Mouse (Mus musculus): ENCODE results near the gene Myrip. TPM values are rescaled to one million over a fixed set of nuclear protein-coding genes. Genes with fewer than 3 reads are reported as not detected.

Myrip gene
- total RNA-seq, 1 experiment = 0.40 TPM

DNA sequence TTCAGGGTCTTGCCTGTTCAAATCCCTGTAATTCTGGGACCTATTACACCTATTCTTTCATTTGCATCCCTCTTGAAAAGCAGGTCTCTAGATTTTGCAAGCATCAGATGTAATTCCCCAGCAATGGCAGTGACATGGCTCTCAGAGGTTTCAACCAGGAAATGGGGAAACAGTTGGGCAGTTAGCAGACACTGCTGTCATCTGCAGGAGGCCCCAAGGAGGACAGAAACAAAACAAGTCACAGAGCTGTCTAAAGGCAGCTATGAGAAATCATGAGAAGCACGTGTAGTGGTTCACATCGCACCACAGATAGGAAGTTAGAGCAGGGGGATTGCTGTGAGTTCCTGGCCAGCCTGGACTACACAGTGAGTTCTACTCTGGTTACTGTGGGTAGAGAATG is 203.1 kb downstream of the Myrip start:
- in situ Hi-C loops (cut with MboI; ENCODE audit: low sequenced_read_pairs in 2 of 2, unreplicated experiment in 2 of 2) = loop anchor here in 1 of 2 experiments (5.0 kb wide), 1 partner anchor 78 kb away; no protein-coding TSS in a partner anchor
- H3K9me3 ChIP-seq (ENCODE audit: control insufficient read depth, insufficient read depth, low read depth, low read length) = no peaks in the 10 kb centered on the region
- H3K4me1 ChIP-seq (ENCODE audit: control insufficient read depth in 2 of 2, insufficient read depth in 2 of 2, low read length in 2 of 2, poor library complexity in 1 of 2) = no peaks in the 10 kb centered on the region
- no peak overlapping the region for H3K27ac ChIP-seq (ENCODE audit: insufficient read depth, low read depth, low read length, poor library complexity, severe bottlenecking)
- no peak overlapping the region for H3K4me3 ChIP-seq (ENCODE audit: insufficient read depth in 1 of 2, low read depth in 1 of 2, low read length in 2 of 2, poor library complexity in 1 of 2, severe bottlenecking in 1 of 2)
- no peak for DNase-seq (ENCODE audit: low read depth, low spot score)
- no peak overlapping the region for H3K9ac ChIP-seq (ENCODE audit: insufficient read depth, low read depth, low read length, poor library complexity, severe bottlenecking)
- TF ChIP-seq ZNF384 (IDR thresholded peaks at IDR 0.05; ENCODE audit: low read depth, low read length) (no peak), MAFK (IDR thresholded peaks at IDR 0.05; ENCODE audit: insufficient read depth, low read depth, low read length) (no peak), ZC3H11A (IDR thresholded peaks at IDR 0.05; ENCODE audit: borderline replicate concordance, low read depth, low read length) (no peak), CHD2 (IDR thresholded peaks at IDR 0.05; ENCODE audit: low read depth, low read length) (no peak), HCFC1 (IDR thresholded peaks at IDR 0.05; ENCODE audit: borderline replicate concordance, insufficient read depth, low read length) (no peak)
- no peaks in the 10 kb centered on the region for H3K36me3 ChIP-seq (ENCODE audit: control insufficient read depth, insufficient read depth, low read length, poor library complexity, severe bottlenecking)

DNA sequence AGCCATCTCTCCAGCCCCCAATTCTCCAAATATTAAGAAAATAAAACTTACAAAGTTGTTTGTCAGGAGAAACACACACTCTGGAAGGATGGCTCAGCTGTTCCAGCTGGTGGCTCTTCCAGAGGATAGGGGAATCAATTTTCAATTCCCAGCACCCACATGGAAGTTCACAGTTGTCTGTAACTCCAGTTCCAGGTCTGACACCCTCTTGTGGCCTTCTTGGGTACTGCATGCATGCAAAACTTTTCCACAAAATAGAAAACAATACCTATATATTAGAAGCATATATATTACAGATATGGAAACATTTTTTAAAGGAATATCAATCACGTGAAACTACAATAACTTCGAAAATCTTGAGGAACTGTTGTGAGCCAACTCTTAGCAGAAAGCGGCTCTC is 210.5 kb downstream of the Myrip start:
- in situ Hi-C loops (cut with MboI; ENCODE audit: low sequenced_read_pairs in 2 of 2, unreplicated experiment in 2 of 2) = no loop called here
- Histone ChIP-seq H3K36me3 (ENCODE audit: control insufficient read depth, insufficient read depth, low read length, poor library complexity, severe bottlenecking) (no peaks in the 10 kb centered on the region), H3K9me3 (ENCODE audit: control insufficient read depth, insufficient read depth, low read depth, low read length) (no peaks in the 10 kb centered on the region), H3K9ac (ENCODE audit: insufficient read depth, low read depth, low read length, poor library complexity, severe bottlenecking) (no peak overlapping the region), H3K4me1 (ENCODE audit: control insufficient read depth in 2 of 2, insufficient read depth in 2 of 2, low read length in 2 of 2, poor library complexity in 1 of 2) (no peaks in the 10 kb centered on the region), H3K27ac (ENCODE audit: insufficient read depth, low read depth, low read length, poor library complexity, severe bottlenecking) (no peak overlapping the region), H3K4me3 (ENCODE audit: insufficient read depth in 1 of 2, low read depth in 1 of 2, low read length in 2 of 2, poor library complexity in 1 of 2, severe bottlenecking in 1 of 2) (no peak overlapping the region)
- DNase-seq (ENCODE audit: low read depth, low spot score) = no peak
- TF ChIP-seq ZNF384 (IDR thresholded peaks at IDR 0.05; ENCODE audit: low read depth, low read length) (no peak), MAFK (IDR thresholded peaks at IDR 0.05; ENCODE audit: insufficient read depth, low read depth, low read length) (no peak), CHD2 (IDR thresholded peaks at IDR 0.05; ENCODE audit: low read depth, low read length) (no peak), ZC3H11A (IDR thresholded peaks at IDR 0.05; ENCODE audit: borderline replicate concordance, low read depth, low read length) (no peak), HCFC1 (IDR thresholded peaks at IDR 0.05; ENCODE audit: borderline replicate concordance, insufficient read depth, low read length) (no peak)

DNA sequence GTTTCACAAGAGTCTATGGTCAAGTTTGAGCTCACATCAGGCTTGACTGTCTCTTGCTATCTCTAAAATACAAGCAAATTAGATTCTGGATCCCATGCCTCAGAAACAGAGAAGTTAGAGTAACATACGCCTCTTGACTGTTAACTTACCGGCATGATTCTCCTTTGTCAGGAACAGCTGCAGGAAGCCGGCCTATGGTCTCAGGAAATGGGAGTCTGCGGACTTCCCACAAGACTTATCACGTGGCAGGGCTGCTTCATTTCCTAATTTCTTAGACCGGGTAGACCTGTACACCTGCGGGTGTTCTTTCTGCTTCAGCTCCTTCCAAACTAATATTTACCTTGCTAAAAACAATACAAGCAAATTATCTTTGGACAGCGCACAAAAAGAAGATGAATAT is 215.4 kb downstream of the Myrip start:
- DNase-seq (ENCODE audit: low read depth, low spot score) = no peak
- no peak overlapping the region for H3K27ac ChIP-seq (ENCODE audit: insufficient read depth, low read depth, low read length, poor library complexity, severe bottlenecking)
- no peaks in the 10 kb centered on the region for H3K9me3 ChIP-seq (ENCODE audit: control insufficient read depth, insufficient read depth, low read depth, low read length)
- TF ChIP-seq ZC3H11A (IDR thresholded peaks at IDR 0.05; ENCODE audit: borderline replicate concordance, low read depth, low read length) = no peak
- TF ChIP-seq MAFK (IDR thresholded peaks at IDR 0.05; ENCODE audit: insufficient read depth, low read depth, low read length) = no peak
- no peak for TF ChIP-seq HCFC1 (IDR thresholded peaks at IDR 0.05; ENCODE audit: borderline replicate concordance, insufficient read depth, low read length)
- no peak for TF ChIP-seq CHD2 (IDR thresholded peaks at IDR 0.05; ENCODE audit: low read depth, low read length)
- no peak for TF ChIP-seq ZNF384 (IDR thresholded peaks at IDR 0.05; ENCODE audit: low read depth, low read length)
- H3K36me3 ChIP-seq (ENCODE audit: control insufficient read depth, insufficient read depth, low read length, poor library complexity, severe bottlenecking) = no peaks in the 10 kb centered on the region
- in situ Hi-C loops (cut with MboI; ENCODE audit: low sequenced_read_pairs in 2 of 2, unreplicated experiment in 2 of 2) = no loop called here
- no peak overlapping the region for H3K9ac ChIP-seq (ENCODE audit: insufficient read depth, low read depth, low read length, poor library complexity, severe bottlenecking)
- H3K4me1 ChIP-seq (ENCODE audit: control insufficient read depth in 2 of 2, insufficient read depth in 2 of 2, low read length in 2 of 2, poor library complexity in 1 of 2) = no peaks in the 10 kb centered on the region
- H3K4me3 ChIP-seq (ENCODE audit: insufficient read depth in 1 of 2, low read depth in 1 of 2, low read length in 2 of 2, poor library complexity in 1 of 2, severe bottlenecking in 1 of 2) = no peak overlapping the region

DNA sequence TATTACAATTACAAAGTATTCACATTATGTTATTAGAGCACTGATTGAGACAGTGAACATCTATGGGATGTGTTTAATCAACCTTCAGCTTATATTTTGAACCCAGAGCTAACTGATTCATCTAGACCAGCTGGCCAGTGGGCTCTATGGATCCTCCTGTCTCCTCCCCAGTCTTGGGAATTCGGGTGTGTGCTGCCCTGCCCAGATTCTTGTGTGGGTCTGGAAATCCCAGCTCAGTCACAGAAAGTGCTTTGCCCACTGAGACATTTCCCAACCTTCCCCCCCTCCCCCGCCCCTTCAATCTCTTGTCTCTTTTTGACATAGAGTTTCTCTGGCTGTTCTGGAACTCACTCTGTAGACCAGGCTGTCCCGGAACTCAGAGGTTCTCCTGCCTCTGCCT is 217.6 kb downstream of the Myrip start:
- no peak for DNase-seq (ENCODE audit: low read depth, low spot score)
- Histone ChIP-seq H3K4me3 (ENCODE audit: insufficient read depth in 1 of 2, low read depth in 1 of 2, low read length in 2 of 2, poor library complexity in 1 of 2, severe bottlenecking in 1 of 2) (no peak overlapping the region), H3K27ac (ENCODE audit: insufficient read depth, low read depth, low read length, poor library complexity, severe bottlenecking) (no peak overlapping the region), H3K9ac (ENCODE audit: insufficient read depth, low read depth, low read length, poor library complexity, severe bottlenecking) (no peak overlapping the region), H3K36me3 (ENCODE audit: control insufficient read depth, insufficient read depth, low read length, poor library complexity, severe bottlenecking) (no peaks in the 10 kb centered on the region), H3K9me3 (ENCODE audit: control insufficient read depth, insufficient read depth, low read depth, low read length) (no peaks in the 10 kb centered on the region), H3K4me1 (ENCODE audit: control insufficient read depth in 2 of 2, insufficient read depth in 2 of 2, low read length in 2 of 2, poor library complexity in 1 of 2) (no peaks in the 10 kb centered on the region)
- no peak for TF ChIP-seq ZC3H11A (IDR thresholded peaks at IDR 0.05; ENCODE audit: borderline replicate concordance, low read depth, low read length)
- in situ Hi-C loops (cut with MboI; ENCODE audit: low sequenced_read_pairs in 2 of 2, unreplicated experiment in 2 of 2) = no loop called here

DNA sequence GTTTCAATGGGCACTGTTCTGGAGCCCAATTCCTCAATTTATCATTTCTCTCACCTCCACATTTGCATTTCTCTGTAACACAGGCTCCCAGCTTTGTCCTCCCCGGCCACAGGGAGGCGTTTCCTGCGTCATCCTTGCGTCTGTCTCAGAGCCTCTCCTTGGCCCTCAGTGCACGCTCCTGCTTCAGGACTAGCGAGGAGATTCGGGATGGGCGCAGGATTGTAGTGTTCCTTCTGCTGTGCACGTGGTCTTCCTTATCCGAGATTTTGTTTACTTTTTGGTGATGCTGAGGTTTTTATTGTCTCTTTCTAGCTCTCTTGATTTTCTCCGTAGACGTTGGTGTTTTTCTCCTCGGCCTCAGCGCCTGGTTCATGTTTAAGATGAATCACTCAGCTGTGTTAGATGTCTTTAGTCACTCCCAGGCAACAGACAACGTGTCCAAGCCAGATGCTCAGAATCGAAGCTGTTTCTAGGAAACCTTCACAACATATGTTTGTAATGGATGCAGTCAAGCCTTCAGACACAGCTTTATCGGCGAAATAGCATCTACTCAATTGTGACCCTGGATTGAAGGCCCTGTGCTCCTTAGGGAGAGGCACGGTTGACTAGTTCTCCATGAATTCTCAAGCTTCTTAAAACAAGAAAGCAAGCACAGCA is 218.3 kb downstream of the Myrip start:
- in situ Hi-C loops (cut with MboI; ENCODE audit: low sequenced_read_pairs in 2 of 2, unreplicated experiment in 2 of 2) = no loop called here
- Histone ChIP-seq H3K36me3 (ENCODE audit: control insufficient read depth, insufficient read depth, low read length, poor library complexity, severe bottlenecking) (no peaks in the 10 kb centered on the region), H3K4me1 (ENCODE audit: control insufficient read depth in 2 of 2, insufficient read depth in 2 of 2, low read length in 2 of 2, poor library complexity in 1 of 2) (no peaks in the 10 kb centered on the region), H3K27ac (ENCODE audit: insufficient read depth, low read depth, low read length, poor library complexity, severe bottlenecking) (no peak overlapping the region), H3K9me3 (ENCODE audit: control insufficient read depth, insufficient read depth, low read depth, low read length) (no peaks in the 10 kb centered on the region), H3K9ac (ENCODE audit: insufficient read depth, low read depth, low read length, poor library complexity, severe bottlenecking) (no peak overlapping the region), H3K4me3 (ENCODE audit: insufficient read depth in 1 of 2, low read depth in 1 of 2, low read length in 2 of 2, poor library complexity in 1 of 2, severe bottlenecking in 1 of 2) (no peak overlapping the region)
- no peak for DNase-seq (ENCODE audit: low read depth, low spot score)
- no peak for TF ChIP-seq HCFC1 (IDR thresholded peaks at IDR 0.05; ENCODE audit: borderline replicate concordance, insufficient read depth, low read length)
- no peak for TF ChIP-seq ZC3H11A (IDR thresholded peaks at IDR 0.05; ENCODE audit: borderline replicate concordance, low read depth, low read length)
- no peak for TF ChIP-seq ZNF384 (IDR thresholded peaks at IDR 0.05; ENCODE audit: low read depth, low read length)
- TF ChIP-seq CHD2 (IDR thresholded peaks at IDR 0.05; ENCODE audit: low read depth, low read length) = no peak
- TF ChIP-seq MAFK (IDR thresholded peaks at IDR 0.05; ENCODE audit: insufficient read depth, low read depth, low read length) = no peak

All from ES-E14 (cell line).